Mouse (Mus musculus) embryonic facial prominence, embryonic 11.5 days (tissue): ENCODE results near the gene Mogat2. TPM values are rescaled to one million over a fixed set of nuclear protein-coding genes. Genes with fewer than 3 reads are reported as not detected.

Experiments used
- ATAC-seq: fragments of 200-750 bp; cut with Nextera tagmentation; replicated peaks from 2 replicates; pipeline ENCODE4 v1.8.0; 2017; ENCODE audit warnings: low read depth; ENCODE audit not compliant: insufficient number of reproducible peaks, low FRiP score, low TSS enrichment
- DNase-seq: peaks from one replicate; pipeline ENCODE4 v3.0.0-alpha.2; 2015; ENCODE audit warnings: low spot score
- H3K27ac ChIP-seq: fragments of 300-500 bp; sonication (generic); replicated peaks from 2 replicates; pipeline ENCODE4 v1.5.1; 2014; ENCODE audit warnings: mild to moderate bottlenecking, low read depth, low read length, control low read depth
- H3K27me3 ChIP-seq: fragments of 300-500 bp; sonication (generic); 2 replicates; pipeline ENCODE4 v1.6.1; 2014; ENCODE audit warnings: mild to moderate bottlenecking, low read length, moderate library complexity, mixed read lengths; ENCODE audit not compliant: control insufficient read depth, insufficient read depth
- H3K36me3 ChIP-seq: fragments of 300-500 bp; sonication (generic); replicated peaks from 2 replicates; pipeline ENCODE4 v1.6.1; 2014; ENCODE audit warnings: low read depth, mild to moderate bottlenecking, low read length, moderate library complexity, mixed read lengths; ENCODE audit not compliant: control insufficient read depth, insufficient read depth
- H3K4me1 ChIP-seq: fragments of 300-500 bp; sonication (generic); 2 replicates; pipeline ENCODE4 v1.6.1; 2014; ENCODE audit warnings: low read length, mixed read lengths; ENCODE audit not compliant: control insufficient read depth, insufficient read depth
- H3K4me2 ChIP-seq: fragments of 300-500 bp; sonication (generic); 2 replicates; pipeline ENCODE4 v1.6.1; 2014; ENCODE audit warnings: low read depth, mild to moderate bottlenecking, control low read depth, low read length, moderate library complexity
- H3K4me3 ChIP-seq: fragments of 300-500 bp; sonication (generic); 2 replicates; pipeline ENCODE4 v1.5.1; 2014; ENCODE audit warnings: low read depth, low read length, control low read depth
- H3K9ac ChIP-seq: fragments of 300-500 bp; sonication (generic); replicated peaks from 2 replicates; pipeline ENCODE4 v1.6.1; 2014; ENCODE audit warnings: mild to moderate bottlenecking, control low read depth, low read length
- H3K9me3 ChIP-seq: fragments of 300-500 bp; sonication (generic); replicated peaks from 2 replicates; pipeline ENCODE4 v1.6.1; 2016; ENCODE audit warnings: mild to moderate bottlenecking, low read length, inconsistent platforms, mixed read lengths; ENCODE audit not compliant: control insufficient read depth
- WGBS: fragments of 180-500 bp; shearing (Covaris S2); extraction: QIAGEN DNeasy Blood & Tissue Kit; methylation state at CpG from one replicate; pipeline ENCODE4 v1.1.7; 2014; 5-methylcytosine and 5-hydroxymethylcytosine counted together
- polyA plus RNA-seq: library from polyadenylated mRNA; unstranded; fragments of >200 nt; fragmentation: Nextera tagmentation; extraction: Ambion mirVana; gene quantifications from 2 replicates; pipeline ENCODE4 v1.2.1, GENCODE M21; 2014

Gene Mogat2
- polyA plus RNA-seq, 1 experiment from 2014 or later = 12.5 TPM

GRCm38 (mm10) chr7:99188630-99189029 is 49.8 kb downstream of the Mogat2 start:
- Histone ChIP-seq H3K9ac (no peak overlapping the region), H3K4me3 (no peak overlapping the region), H3K4me1 (no peaks in the 10 kb centered on the region), H3K4me2 (no peak overlapping the region), H3K36me3 (no peaks in the 10 kb centered on the region), H3K9me3 (no peaks in the 10 kb centered on the region), H3K27me3 (no peaks in the 10 kb centered on the region), H3K27ac (no peak overlapping the region)
- DNase-seq (no peak), ATAC-seq (no peak)
- 72% methylated on average over 6 of the region's 6 CpGs for WGBS

GRCm38 (mm10) chr7:99187451-99187850 is 51.0 kb downstream of the Mogat2 start:
- no peak for DNase-seq
- ATAC-seq = no peak
- H3K9me3 ChIP-seq = no peaks in the 10 kb centered on the region
- H3K4me1 ChIP-seq = no peaks in the 10 kb centered on the region
- no peaks in the 10 kb centered on the region for H3K27me3 ChIP-seq
- H3K36me3 ChIP-seq = no peaks in the 10 kb centered on the region
- H3K4me2 ChIP-seq = no peak overlapping the region
- no peak overlapping the region for H3K9ac ChIP-seq
- no peak overlapping the region for H3K27ac ChIP-seq
- 87% methylated on average over 5 of the region's 5 CpGs for WGBS
- H3K4me3 ChIP-seq = no peak overlapping the region

GRCm38 (mm10) chr7:99185405-99185804 is 53.0 kb downstream of the Mogat2 start:
- 91% methylated on average over 3 of the region's 3 CpGs for WGBS
- Histone ChIP-seq H3K27me3 (no peaks in the 10 kb centered on the region), H3K4me2 (no peak overlapping the region), H3K27ac (no peak overlapping the region), H3K9me3 (no peaks in the 10 kb centered on the region), H3K36me3 (no peaks in the 10 kb centered on the region), H3K9ac (no peak overlapping the region), H3K4me1 (no peaks in the 10 kb centered on the region), H3K4me3 (no peak overlapping the region)
- ATAC-seq (no peak), DNase-seq (no peak)

- no peak overlapping the region for H3K4me3 ChIP-seq
These were observed 54.7 kb downstream of the Mogat2 start for GRCm38 (mm10) chr7:99183751-99184150.

DNA sequence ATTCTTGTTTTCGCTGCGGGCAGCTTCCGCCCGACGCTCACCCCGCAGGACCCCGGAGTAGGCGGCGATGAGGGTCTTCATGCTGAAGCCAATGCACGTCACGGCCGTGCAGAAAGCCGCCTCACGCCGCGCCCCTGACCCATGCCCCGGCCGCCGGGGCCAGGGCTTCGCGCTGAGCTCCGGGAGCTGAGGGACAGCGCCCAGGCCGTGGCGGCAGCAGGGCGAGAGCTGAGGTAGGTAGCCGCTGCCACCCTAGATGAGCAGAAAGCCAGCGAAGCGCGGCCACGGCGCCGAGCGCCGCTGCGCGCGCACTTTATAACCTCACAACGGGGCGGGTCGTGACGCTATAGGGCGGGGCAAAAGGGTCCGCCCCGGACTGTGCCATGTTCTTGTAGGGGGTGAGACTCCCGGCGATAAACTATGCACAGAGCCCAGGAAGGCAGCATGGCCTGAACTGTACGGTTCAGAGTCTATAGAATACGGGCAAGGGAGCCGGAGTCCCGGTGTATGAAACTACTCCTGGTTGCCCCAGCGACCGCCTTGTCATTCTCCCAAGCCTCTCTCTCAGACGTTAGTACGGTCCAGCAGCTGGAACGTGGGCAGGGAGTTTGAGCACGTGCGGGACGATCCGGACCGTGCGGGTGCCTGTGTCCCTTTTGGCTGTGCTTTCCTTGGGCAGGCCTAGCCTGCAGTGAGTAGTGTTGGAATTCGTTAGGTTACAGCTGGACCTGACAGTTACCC is 55.8 kb downstream of the Mogat2 start, which contains the start of gene Dgat2:
Gene Dgat2, minus strand, starts transcription at position 288 of the 741 bp plus-strand sequence.
- Histone ChIP-seq H3K4me2 (peak within 1 kb of the TSS; percentile 86), H3K4me1 (no peaks in the 10 kb centered on the region), H3K4me3 (peak within 1 kb of the TSS; percentile 59), H3K36me3 (no peaks in the 10 kb centered on the region), H3K9me3 (no peaks in the 10 kb centered on the region), H3K9ac (peak within 1 kb of the TSS; percentile 81), H3K27me3 (no peaks in the 10 kb centered on the region), H3K27ac (peak within 1 kb of the TSS; percentile 25)
- ATAC-seq (peak; percentile 95), DNase-seq (peak; percentile 94)
- under 1% methylated on average over 63 of the region's 63 CpGs for WGBS

More at GRCm38 (mm10) chr7:99183751-99184150, 54.7 kb downstream of the Mogat2 start:
- no peak overlapping the region for H3K27ac ChIP-seq
- H3K4me1 ChIP-seq = no peaks in the 10 kb centered on the region
- H3K27me3 ChIP-seq = no peaks in the 10 kb centered on the region
- DNase-seq (no peak), ATAC-seq (no peak)
- WGBS = 77% methylated on average over 6 of the region's 6 CpGs
- no peak overlapping the region for H3K4me2 ChIP-seq
- no peaks in the 10 kb centered on the region for H3K9me3 ChIP-seq
- no peak overlapping the region for H3K9ac ChIP-seq
- H3K36me3 ChIP-seq = no peaks in the 10 kb centered on the region

GRCm38 (mm10) chr7:99181619-99182431 is 56.6 kb downstream of the Mogat2 start:
- no peaks in the 10 kb centered on the region for H3K27me3 ChIP-seq
- DNase-seq (no peak), ATAC-seq (no peak)
- H3K9ac ChIP-seq = peak overlapping the region; percentile 81
- 0 out of 2 replicates have a peak overlapping the region, but pooled peaks have one; percentile 22 for H3K27ac ChIP-seq
- H3K4me1 ChIP-seq = no peaks in the 10 kb centered on the region
- 22% methylated on average over 14 of the region's 14 CpGs for WGBS
- H3K4me3 ChIP-seq = peak overlapping the region; percentile 59
- no peaks in the 10 kb centered on the region for H3K9me3 ChIP-seq
- peak overlapping the region; percentile 86 for H3K4me2 ChIP-seq
- no peaks in the 10 kb centered on the region for H3K36me3 ChIP-seq

- Histone ChIP-seq H3K4me3 (no peak overlapping the region), H3K9me3 (no peaks in the 10 kb centered on the region), H3K9ac (no peak overlapping the region), H3K27me3 (no peaks in the 10 kb centered on the region), H3K4me2 (no peak overlapping the region), H3K27ac (no peak overlapping the region), H3K36me3 (no peaks in the 10 kb centered on the region), H3K4me1 (no peaks in the 10 kb centered on the region)
- DNase-seq (no peak), ATAC-seq (no peak)
- 92% methylated on average over 1 of the region's 1 CpGs for WGBS
These were observed 58.3 kb downstream of the Mogat2 start for GRCm38 (mm10) chr7:99180162-99180561.

GRCm38 (mm10) chr7:99179271-99179670 is 59.1 kb downstream of the Mogat2 start:
- H3K9me3 ChIP-seq = no peaks in the 10 kb centered on the region
- no peak for ATAC-seq
- H3K4me3 ChIP-seq = no peak overlapping the region
- H3K27ac ChIP-seq = no peak overlapping the region
- no peak overlapping the region for H3K9ac ChIP-seq
- H3K4me1 ChIP-seq = no peaks in the 10 kb centered on the region
- H3K4me2 ChIP-seq = no peak overlapping the region
- 88% methylated on average over 9 of the region's 9 CpGs for WGBS
- DNase-seq = no peak
- H3K27me3 ChIP-seq = no peaks in the 10 kb centered on the region
- no peaks in the 10 kb centered on the region for H3K36me3 ChIP-seq
